Mouse (Mus musculus) hematopoietic stem cell, adult 5-6 weeks (primary cell): ENCODE data around the gene Gad1. TPM values are rescaled to one million over a fixed set of nuclear protein-coding genes. Genes with fewer than 3 reads are reported as not detected.
"Not testable (repeated sequence)": the region's sequence is repeated elsewhere in the genome, so short reads cannot be mapped to it uniquely, and the experiment has no call there.

Experiments
- ATAC-seq, 2 experiments: fragments of 125-278 bp in 1 of 2; replicated peaks in 1 of 2; 2 replicates each; pipeline ENCODE4 v1.8.0; 2016 to 2017; ENCODE audit warnings: inconsistent platforms in 2 of 2, mild to moderate bottlenecking in 2 of 2, moderate number of reproducible peaks in 2 of 2, low read depth in 1 of 2, moderate TSS enrichment in 1 of 2; ENCODE audit not compliant: low FRiP score in 2 of 2, poor library complexity in 2 of 2, severe bottlenecking in 2 of 2, insufficient read depth in 1 of 2, low TSS enrichment in 1 of 2
- total RNA-seq: library from RNA; stranded (forward); fragments of 172-1452, 232-1000 nt; gene quantifications from 2 replicates; pipeline ENCODE4 v1.2.3, GENCODE M21; 2017

Gad1 gene
- not detected in 2 replicates for total RNA-seq

DNA sequence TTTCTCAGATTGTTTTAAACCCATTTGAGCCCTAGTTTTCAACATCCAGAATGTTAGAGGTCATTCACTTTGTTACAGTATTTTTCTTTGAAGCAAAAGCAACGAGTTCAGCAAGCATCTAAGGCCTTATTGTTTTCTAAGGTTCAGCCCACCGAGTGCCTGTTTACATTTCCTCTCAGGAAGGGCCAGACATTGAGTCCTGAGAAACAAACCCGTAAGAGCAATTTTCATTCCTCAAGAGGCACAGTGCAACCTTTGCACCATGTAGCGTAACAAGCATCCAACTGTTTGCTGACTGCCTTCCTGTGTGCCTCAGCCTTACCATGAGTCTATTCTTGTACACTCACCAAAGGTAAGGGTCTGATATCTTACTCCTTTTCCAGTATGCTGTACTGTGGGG, at the start of gene Gad1:
TSS of gene Gad1 (plus strand) at position 301 of the 400 bp plus-strand sequence.
- no peak for ATAC-seq

DNA sequence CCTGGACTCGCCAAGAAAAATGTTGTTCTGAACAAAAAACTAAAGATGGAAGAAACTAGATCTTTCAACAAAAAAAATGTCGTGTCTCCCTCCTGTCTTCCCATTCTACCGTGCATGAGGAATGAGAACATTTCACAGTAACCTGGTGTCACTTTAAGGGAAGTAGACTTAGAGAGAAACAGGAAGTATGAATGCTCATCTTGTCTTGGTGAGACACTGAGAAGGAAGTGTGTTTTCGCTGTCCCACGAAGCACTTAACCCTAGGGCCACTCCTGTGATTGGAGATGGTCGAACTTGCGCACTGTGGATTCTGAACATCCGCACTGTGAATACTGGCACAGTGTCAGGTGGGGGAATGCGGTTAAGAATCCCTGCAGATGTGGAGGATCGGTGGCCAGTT, 49.4 kb upstream of the Gad1 start:
- no peak for ATAC-seq

GRCm38 (mm10) chr2:70505229-70505628, 47.6 kb upstream of the Gad1 start:
- no peak for ATAC-seq

DNA sequence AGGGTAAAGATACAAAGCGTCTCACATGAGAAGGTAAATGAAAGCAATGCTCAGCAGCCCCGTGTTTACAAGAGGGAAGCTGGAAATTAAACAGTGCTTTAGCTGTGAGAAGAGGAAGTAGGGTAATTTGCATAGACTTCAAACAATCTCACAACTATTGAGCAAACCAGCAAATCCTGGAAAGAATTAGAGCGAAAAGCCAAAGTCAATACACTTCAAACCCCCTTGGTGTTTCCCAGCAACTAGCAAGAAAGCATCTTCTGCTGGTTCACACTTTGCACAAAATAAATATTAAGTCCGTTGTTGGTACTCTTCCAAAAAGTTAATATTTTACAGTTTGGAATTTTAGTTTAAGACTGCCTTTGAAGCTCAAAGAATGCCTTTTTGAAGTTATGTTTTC, 47.0 kb upstream of the Gad1 start:
- ATAC-seq = peak; percentile 24 to 25; a peak in 1 of 4 replicates

- no peak for ATAC-seq
Observed at GRCm38 (mm10) chr2:70506372-70506771, 46.5 kb upstream of the Gad1 start.

- no peak for ATAC-seq
Observed at GRCm38 (mm10) chr2:70508496-70508895, 44.4 kb upstream of the Gad1 start, which contains the start of gene Erich2. TSS of gene Erich2 (plus strand) at chr2:70508819.

GRCm38 (mm10) chr2:70509021-70509632, 43.7 kb upstream of the Gad1 start:
- ATAC-seq = peak; percentile 68 to 78

DNA sequence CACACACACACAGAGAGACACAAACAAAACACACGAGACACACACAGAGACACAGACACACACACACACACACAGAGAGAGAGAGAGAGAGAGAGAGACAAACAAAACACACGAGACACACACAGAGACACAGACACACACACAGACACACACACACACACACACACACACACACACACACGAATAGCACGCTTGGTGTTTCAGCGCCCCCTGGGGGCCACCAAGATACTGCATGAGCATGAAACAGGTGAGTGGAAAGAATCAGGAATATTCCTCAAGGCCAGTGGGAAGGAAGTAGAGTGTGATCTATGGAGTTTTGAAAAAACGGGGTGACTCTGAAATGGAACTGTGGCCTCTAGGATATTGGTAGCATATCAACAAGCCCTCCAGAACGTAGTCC, 14.6 kb upstream of the Gad1 start:
- ATAC-seq = not testable (repeated sequence)

GRCm38 (mm10) chr2:70550671-70551070, 2.2 kb upstream of the Gad1 start:
- ATAC-seq = no peak

GRCm38 (mm10) chr2:70551446-70551845, 1.4 kb upstream of the Gad1 start:
- no peak for ATAC-seq

GRCm38 (mm10) chr2:70552067-70552598, 739 bp upstream of the Gad1 start:
- no peak for ATAC-seq

GRCm38 (mm10) chr2:70553826-70554225, 954 bp downstream of the Gad1 start:
- no peak for ATAC-seq

DNA sequence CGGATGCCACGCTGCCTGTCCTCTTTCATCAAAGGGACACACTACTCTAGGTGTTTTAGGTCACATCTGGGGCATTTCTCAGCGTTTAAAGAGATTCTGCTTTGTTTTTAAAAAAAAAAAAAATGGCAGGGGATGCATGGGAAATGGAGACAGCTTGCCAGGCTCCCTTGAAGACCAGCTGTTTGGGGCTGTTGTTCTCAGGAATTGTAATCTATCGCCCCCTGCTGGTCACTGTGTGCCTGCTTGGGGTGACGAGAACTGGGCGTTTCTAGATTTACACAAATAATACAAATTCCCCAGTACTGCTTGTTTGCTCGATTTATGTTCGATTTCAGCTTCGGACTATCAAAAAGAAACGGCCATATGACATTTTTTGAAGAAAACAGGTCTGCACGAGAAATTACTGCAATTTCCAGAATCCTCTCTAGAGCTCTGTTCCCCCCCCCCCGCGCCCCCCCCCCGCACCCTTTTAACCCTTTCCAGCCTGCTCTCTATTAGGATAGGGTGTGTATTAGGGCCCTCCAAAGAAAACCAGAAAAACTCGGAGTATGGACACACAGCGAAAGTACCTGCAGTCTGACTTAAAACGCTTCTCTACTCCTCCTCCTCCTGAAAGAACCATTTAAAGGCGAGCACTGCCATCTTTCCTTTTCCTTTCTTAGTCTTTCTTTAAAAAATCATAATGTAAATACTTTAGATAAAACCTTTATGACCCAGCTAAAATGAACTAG, 5.4 kb downstream of the Gad1 start:
- no peak for ATAC-seq

DNA sequence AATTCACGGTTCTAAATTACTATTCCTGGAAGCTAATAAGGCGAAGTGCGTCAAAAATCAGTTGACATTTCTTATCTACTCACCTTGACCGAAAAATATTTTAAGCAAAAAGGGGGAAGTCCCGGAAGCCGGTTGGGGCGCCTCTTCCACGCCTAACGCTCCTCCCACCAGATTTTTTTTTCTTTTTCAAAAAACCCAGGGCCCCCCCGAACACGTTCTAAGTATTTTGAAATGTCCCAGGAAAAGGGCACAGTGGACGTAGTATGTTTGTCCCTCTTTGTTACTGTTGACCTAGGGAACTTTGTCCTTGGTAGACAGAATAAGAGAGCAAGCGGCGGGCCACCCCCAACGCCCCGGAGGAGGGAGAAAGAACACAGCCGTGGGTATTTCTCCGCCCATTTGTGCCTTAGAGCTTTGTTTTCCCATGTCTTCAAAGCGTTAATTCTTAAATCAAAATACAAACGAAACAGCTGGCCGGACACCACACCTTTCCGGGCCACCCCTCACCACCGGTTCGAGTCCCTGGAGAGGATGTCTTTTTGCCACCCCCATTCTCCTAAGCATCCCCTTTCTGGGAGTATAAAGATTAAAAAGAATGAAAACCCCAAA, 6.1 kb downstream of the Gad1 start:
- no peak for ATAC-seq

GRCm38 (mm10) chr2:70559520-70559919, 6.6 kb downstream of the Gad1 start:
- ATAC-seq = peak; percentile 55 to 65; a peak in 2 of 4 replicates

DNA sequence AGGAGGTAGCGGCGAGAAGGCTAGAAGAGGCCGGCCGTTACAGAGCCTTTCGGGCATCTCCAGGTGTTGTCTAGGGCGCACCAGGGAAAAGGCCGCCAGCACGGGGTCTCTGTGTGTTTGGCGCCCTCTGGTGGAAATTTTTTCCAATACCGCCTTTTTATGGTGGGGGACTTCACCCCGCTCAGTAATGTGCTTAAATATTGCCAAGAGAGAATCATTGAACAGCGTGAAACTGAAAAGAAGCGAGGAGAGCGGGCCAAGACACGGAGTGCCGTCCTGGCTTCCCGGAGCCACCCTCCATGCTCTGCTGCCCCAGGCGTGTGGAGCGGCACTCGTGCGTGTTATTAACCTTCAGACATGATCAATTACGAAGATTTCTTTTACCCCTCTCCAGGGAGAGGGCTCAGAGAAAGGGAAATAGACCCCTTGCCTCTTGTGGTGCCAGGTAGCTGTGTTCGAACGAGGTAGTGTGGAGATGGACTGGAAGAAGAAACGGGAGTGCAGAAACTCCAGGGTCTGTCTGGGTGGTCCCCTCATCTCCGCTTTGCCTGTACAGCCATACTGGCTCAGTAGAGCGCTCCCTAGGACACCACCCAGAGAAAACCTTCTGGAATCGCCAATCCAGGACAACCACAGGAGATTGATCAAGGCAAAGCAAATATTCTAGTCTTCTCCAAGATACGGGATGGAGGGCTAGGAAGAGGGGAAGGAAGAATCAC, 8.4 kb downstream of the Gad1 start:
- no peak for ATAC-seq

GRCm38 (mm10) chr2:70562011-70562491, 9.2 kb downstream of the Gad1 start:
- ATAC-seq = no peak

- ATAC-seq = no peak
Observed at GRCm38 (mm10) chr2:70562611-70562980, 9.7 kb downstream of the Gad1 start.
